Mouse (Mus musculus): Measurements from ENCODE around the gene Arih2. TPM values are rescaled to one million over a fixed set of nuclear protein-coding genes. Genes with fewer than 3 reads are reported as not detected.

Gene Arih2
- polyA plus RNA-seq, 1 experiment from 2014 or later, result 50.4 TPM

DNA sequence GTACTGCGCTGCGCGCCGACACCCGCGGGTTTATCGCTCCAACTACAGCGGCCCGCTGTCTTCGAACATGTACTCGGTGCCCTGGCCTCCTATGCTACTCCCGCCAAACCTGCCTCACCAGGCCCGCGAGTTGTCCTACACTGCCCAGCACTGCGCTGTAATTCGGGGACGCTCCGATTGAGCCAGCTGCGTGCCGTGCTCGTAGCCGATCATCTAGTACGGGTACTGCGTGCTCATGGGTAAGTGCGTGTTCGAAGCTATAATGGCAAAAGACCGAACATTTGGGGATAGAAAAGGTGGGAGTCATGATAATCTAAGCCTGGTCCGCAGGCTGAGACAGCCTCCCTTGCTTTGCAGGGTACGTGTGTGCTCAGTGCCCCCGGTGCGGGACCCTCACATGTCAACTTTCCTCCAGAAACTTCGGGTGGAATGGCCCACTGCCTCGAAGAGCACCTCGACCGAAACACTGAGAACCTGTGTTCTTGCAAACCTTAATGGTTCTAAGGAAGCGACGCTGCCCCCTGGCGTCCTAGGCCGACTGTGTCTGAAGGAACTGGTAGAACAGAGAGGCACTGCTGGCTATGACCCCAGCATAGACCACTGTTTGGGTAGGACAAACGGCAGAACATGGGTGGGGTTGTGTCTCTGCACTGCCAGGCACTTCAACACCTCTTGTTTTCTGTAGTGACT lies 78.8 kb downstream of the Arih2 start:
- peak overlapping the region; percentile 61 for H3K4me3 ChIP-seq (ENCODE audit: low read depth, low read length)
- H3K36me3 ChIP-seq (ENCODE audit: control insufficient read depth, insufficient read depth, low read length), result peaks cover 36% of the 10 kb centered on the region
- peak overlapping the region; percentile 94 for H3K4me2 ChIP-seq (ENCODE audit: low read length)
- H3K27me3 ChIP-seq (ENCODE audit: control insufficient read depth, insufficient read depth, low read depth, low read length), result no peaks in the 10 kb centered on the region
- peak overlapping the region; percentile 74 for H3K27ac ChIP-seq (ENCODE audit: low read length)
- WGBS, result 1% methylated on average over 40 of the region's 40 CpGs
- H3K9me3 ChIP-seq (replicated peaks; ENCODE audit: control insufficient read depth, low read length, poor library complexity, severe bottlenecking), result no peaks in the 10 kb centered on the region
- peak overlapping the region; percentile 67 for H3K9ac ChIP-seq (ENCODE audit: low read depth, low read length)
- peak; percentile 6; the same call in 1 of the 2 replicates for ATAC-seq
- H3K4me1 ChIP-seq (ENCODE audit: control insufficient read depth, insufficient read depth, low read length), result peaks cover 48% of the 10 kb centered on the region

DNA sequence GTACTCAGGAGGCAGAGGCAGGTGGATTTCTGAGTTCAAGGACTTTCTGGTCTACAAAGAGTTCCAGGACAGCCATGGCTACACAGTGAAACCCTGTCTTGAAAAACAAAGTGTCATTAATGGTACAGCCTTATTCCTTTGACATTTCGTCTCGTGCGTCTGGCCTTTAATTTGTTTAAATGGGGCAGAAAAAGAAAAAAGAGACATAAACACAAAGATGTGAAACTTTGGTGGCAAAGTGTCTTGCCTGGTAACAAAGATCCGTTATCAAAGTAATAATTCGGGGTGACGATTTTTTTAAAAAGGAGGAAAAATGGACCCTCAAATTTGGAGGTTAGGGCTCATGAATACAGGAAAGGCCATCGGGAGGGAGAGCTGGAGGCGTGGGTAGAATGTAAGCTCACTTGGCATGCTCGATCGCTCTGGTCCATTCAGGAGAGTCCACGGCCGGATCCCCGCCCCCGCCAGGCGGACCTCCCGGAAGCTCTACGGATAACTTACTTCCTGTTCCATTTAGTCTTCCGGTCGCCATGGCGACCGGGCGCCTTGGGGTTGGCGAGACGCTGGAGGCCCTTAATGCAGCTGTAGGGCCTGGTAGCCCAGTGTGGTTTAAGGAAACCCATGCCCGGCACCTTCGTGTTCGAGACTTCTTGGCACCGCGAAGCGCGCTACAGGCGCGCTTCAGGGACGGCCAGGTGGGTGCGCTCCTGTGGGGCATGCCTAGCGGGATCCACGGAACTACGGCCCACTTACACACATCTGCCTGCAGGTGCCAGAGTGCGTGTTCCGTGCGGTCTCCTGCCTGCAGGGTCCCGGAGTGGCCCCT lies 79.6 kb downstream of the Arih2 start, which contains the start of gene Dalrd3:
Gene Dalrd3 (plus strand): TSS at position 506 of the 826 bp plus-strand sequence.
- no peaks in the 10 kb centered on the region for H3K9me3 ChIP-seq (replicated peaks; ENCODE audit: control insufficient read depth, low read length, poor library complexity, severe bottlenecking)
- H3K36me3 ChIP-seq (ENCODE audit: control insufficient read depth, insufficient read depth, low read length), result peaks cover 29% of the 10 kb centered on the region
- H3K4me2 ChIP-seq (ENCODE audit: low read length), result peak within 1 kb of the TSS; percentile 94
- ATAC-seq, result peak; percentile 70
- H3K9ac ChIP-seq (ENCODE audit: low read depth, low read length), result peak within 1 kb of the TSS; percentile 67
- H3K4me1 ChIP-seq (ENCODE audit: control insufficient read depth, insufficient read depth, low read length), result peaks cover 40% of the 10 kb centered on the region
- WGBS, result 6% methylated on average over 42 of the region's 42 CpGs
- peak within 1 kb of the TSS; percentile 74 for H3K27ac ChIP-seq (ENCODE audit: low read length)
- peak within 1 kb of the TSS; percentile 61 for H3K4me3 ChIP-seq (ENCODE audit: low read depth, low read length)
- no peaks in the 10 kb centered on the region for H3K27me3 ChIP-seq (ENCODE audit: control insufficient read depth, insufficient read depth, low read depth, low read length)

DNA sequence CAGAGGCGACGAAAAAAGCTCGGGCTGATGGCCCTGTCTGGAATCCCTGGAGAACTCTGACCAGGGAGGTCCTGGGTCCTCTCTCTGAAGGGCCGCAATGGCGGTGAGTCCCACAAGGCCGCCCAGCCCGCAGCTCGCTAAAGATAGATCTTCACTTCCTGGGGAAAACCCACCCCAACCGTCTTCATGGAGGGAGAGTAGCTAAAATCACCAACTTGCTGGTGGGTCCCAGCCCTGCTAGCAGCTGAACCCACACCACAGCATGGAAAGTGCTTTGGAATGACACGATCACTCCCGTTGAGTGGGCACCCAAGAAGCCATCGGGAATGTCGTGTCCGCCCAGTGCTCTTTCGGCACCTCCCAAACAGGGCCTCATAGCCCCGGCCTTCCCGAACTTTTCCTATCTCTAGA lies 80.7 kb downstream of the Arih2 start:
- H3K27ac ChIP-seq (ENCODE audit: low read length), result no peak overlapping the region
- H3K27me3 ChIP-seq (ENCODE audit: control insufficient read depth, insufficient read depth, low read depth, low read length), result no peaks in the 10 kb centered on the region
- peaks cover 30% of the 10 kb centered on the region for H3K4me1 ChIP-seq (ENCODE audit: control insufficient read depth, insufficient read depth, low read length)
- H3K4me2 ChIP-seq (ENCODE audit: low read length), result peak overlapping the region; percentile 98
- H3K9me3 ChIP-seq (replicated peaks; ENCODE audit: control insufficient read depth, low read length, poor library complexity, severe bottlenecking), result no peaks in the 10 kb centered on the region
- 78% methylated on average over 17 of the region's 17 CpGs for WGBS
- peaks cover 36% of the 10 kb centered on the region for H3K36me3 ChIP-seq (ENCODE audit: control insufficient read depth, insufficient read depth, low read length)
- peak overlapping the region; percentile 79; the same call in 1 of the 2 replicates for H3K4me3 ChIP-seq (ENCODE audit: low read depth, low read length)
- ATAC-seq, result no peak
- H3K9ac ChIP-seq (ENCODE audit: low read depth, low read length), result no peak overlapping the region

DNA sequence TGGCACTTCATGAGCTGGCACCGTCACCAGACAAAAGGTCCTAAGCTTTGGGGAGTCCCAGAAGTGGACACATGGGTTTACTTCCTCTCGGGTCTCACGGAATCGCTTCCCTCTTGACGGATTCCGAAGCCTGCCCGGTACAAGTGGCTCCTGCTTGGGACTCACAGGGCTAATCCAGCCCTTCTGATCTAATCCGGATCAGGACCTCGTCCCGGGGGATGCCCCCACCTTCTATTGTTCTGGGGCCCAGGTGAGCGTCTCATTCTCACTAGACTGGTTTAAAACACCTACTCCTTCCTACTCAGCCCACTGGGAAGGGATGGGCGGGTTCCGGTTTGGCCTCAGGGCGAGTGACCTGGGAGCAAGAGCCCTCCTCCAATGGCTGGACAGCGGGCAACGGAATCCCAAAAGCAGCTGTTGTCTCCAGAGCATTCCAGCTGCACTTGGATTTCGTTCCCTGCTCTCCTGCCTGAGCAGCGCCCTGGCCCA lies 81.2 kb downstream of the Arih2 start:
- 7% methylated on average over 18 of the region's 18 CpGs for WGBS
- no peak for ATAC-seq
- peaks cover 29% of the 10 kb centered on the region for H3K4me1 ChIP-seq (ENCODE audit: control insufficient read depth, insufficient read depth, low read length)

DNA sequence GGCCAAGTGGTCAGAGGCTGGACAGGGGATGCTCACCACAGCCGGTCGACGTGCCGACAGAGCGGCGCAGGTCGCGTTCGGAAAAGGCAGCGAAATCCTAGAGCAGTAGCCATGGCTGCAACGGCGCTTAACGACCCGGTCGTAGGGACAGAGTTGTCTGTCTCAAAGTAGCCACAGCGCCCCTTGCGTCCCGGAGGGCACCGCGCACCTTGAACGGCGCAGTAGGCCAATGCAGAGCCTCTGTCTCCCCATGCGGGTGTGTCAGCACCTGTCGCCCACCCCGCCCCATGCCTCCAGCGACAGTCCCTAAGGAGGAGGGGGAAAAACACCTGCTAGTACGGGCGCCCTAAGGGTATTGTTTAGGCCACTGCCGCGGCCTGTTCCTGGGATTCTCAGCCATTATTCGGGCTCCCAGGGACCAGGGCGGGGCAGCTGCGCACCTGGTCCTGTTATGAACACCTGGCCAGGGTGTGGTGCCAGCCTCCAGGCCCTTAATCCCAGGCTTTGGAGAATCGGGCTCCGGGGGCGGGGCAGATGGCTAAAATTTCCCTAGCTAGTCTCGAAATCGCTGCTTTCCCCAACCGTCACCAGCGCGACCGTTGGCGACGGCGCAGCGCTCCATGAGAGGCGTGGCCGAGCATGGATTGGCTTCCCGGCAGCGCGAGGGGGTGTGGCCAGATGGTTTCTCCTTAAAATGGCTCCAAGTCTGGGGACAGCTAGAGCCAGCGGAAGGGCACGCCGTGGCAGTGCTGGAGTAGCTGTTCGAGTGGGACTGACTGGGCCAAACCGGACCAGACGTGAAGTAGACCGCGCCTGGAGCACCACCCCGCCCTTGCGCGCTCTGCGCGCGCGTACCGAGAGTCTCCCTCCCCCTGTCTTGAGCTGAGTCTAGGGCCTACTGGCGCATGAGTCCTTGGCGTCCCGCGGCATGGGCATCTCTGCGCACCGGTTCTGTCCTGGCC lies 82.1 kb downstream of the Arih2 start, which contains the start of gene Ndufaf3:
Gene Ndufaf3 (minus strand): TSS at position 620 of the 962 bp plus-strand sequence.
- WGBS, result under 1% methylated on average over 71 of the region's 73 CpGs
- no peaks in the 10 kb centered on the region for H3K27me3 ChIP-seq (ENCODE audit: control insufficient read depth, insufficient read depth, low read depth, low read length)
- H3K27ac ChIP-seq (ENCODE audit: low read length), result peak within 1 kb of the TSS; percentile 99
- H3K9me3 ChIP-seq (replicated peaks; ENCODE audit: control insufficient read depth, low read length, poor library complexity, severe bottlenecking), result no peaks in the 10 kb centered on the region
- peaks cover 32% of the 10 kb centered on the region for H3K4me1 ChIP-seq (ENCODE audit: control insufficient read depth, insufficient read depth, low read length)
- ATAC-seq, result peak; percentile 86
- H3K36me3 ChIP-seq (ENCODE audit: control insufficient read depth, insufficient read depth, low read length), result peaks cover 22% of the 10 kb centered on the region
- H3K4me2 ChIP-seq (ENCODE audit: low read length), result peak within 1 kb of the TSS; percentile 98
- H3K9ac ChIP-seq (ENCODE audit: low read depth, low read length), result peak within 1 kb of the TSS; percentile 91
- H3K4me3 ChIP-seq (ENCODE audit: low read depth, low read length), result peak within 1 kb of the TSS; percentile 79

More for the DNA sequence above, 81.2 kb downstream of the Arih2 start:
- Histone ChIP-seq H3K4me3 (ENCODE audit: low read depth, low read length) (peak overlapping the region; percentile 79), H3K27ac (ENCODE audit: low read length) (peak overlapping the region; percentile 99), H3K4me2 (ENCODE audit: low read length) (peak overlapping the region; percentile 98), H3K27me3 (ENCODE audit: control insufficient read depth, insufficient read depth, low read depth, low read length) (no peaks in the 10 kb centered on the region), H3K9ac (ENCODE audit: low read depth, low read length) (peak overlapping the region; percentile 91), H3K36me3 (ENCODE audit: control insufficient read depth, insufficient read depth, low read length) (peaks cover 31% of the 10 kb centered on the region), H3K9me3 (replicated peaks; ENCODE audit: control insufficient read depth, low read length, poor library complexity, severe bottlenecking) (no peaks in the 10 kb centered on the region)

DNA sequence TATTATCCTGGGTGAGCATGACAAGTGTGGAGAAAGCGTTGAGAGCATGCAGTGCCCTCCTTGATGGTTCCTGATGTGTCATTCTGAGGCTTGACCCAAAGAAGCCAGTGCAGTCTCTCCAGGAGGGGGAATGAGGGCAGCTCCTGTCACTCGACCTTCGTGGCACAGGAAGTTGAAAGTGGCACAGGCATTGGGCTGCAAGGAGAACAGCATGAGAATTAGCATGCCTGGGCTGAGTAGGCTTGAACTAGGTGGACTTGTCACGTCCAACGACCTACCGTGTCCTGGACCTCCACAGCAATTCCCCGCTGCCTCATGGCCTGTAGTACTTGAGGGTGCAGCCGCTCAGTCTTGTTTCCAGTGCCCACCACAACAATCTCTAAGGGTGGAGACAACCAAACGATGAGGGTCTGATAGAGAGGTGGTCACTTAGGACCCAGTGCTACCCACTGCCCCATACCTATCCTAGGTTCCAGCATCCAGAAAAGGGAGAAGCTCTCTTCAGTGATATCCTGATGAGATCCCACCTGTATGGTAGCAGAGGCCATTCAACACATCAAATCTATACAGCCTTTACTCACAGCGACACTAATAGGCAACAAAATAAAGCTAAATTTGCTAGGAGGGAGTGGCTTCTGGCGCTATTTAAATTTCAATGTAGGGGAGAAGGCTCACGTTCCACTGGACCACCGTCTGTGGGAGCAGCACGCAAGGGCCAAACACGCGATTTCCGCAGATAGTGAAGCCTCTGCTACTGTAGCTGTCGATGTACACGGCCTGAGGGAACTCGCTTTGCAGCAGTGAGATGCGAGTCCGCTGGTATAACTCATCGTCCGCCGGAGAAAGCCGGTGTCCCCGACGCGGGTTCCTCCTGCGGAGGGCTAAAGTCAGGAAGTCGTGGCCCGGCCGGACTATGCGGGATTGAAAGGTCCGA lies 83.0 kb downstream of the Arih2 start:
- WGBS, result 12% methylated on average over 35 of the region's 35 CpGs
- H3K4me3 ChIP-seq (ENCODE audit: low read depth, low read length), result peak overlapping the region; percentile 79
- no peak for ATAC-seq
- peak overlapping the region; percentile 98 for H3K4me2 ChIP-seq (ENCODE audit: low read length)
- peak overlapping the region; percentile 99 for H3K27ac ChIP-seq (ENCODE audit: low read length)
- H3K27me3 ChIP-seq (ENCODE audit: control insufficient read depth, insufficient read depth, low read depth, low read length), result no peaks in the 10 kb centered on the region
- H3K36me3 ChIP-seq (ENCODE audit: control insufficient read depth, insufficient read depth, low read length), result peaks cover 13% of the 10 kb centered on the region
- peak overlapping the region; percentile 91 for H3K9ac ChIP-seq (ENCODE audit: low read depth, low read length)
- peaks cover 37% of the 10 kb centered on the region for H3K4me1 ChIP-seq (ENCODE audit: control insufficient read depth, insufficient read depth, low read length)
- H3K9me3 ChIP-seq (replicated peaks; ENCODE audit: control insufficient read depth, low read length, poor library complexity, severe bottlenecking), result no peaks in the 10 kb centered on the region

DNA sequence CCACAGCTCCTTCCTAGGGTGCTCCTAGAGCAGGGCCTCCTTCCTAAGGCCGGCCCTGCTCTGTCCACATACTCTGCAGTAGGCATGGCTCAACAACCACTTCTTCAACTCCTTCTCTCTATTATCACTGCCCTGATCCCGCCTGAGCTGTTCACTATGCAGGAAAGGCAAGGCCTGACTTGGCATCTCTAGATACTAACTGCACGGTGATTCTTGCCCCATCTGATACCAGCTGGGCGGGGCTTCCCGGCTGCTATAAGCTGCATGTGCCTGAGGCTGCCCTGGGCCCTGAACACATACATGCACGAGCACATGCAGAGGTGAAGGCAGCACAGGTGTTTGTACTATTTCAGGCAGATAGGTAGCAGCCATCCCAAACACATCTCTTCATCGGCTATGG lies 85.1 kb downstream of the Arih2 start:
- H3K4me3 ChIP-seq (ENCODE audit: low read depth, low read length), result no peak overlapping the region
- H3K4me2 ChIP-seq (ENCODE audit: low read length), result no peak overlapping the region
- H3K27ac ChIP-seq (ENCODE audit: low read length), result no peak overlapping the region
- no peak for ATAC-seq
- no peak overlapping the region for H3K9ac ChIP-seq (ENCODE audit: low read depth, low read length)
- no peaks in the 10 kb centered on the region for H3K27me3 ChIP-seq (ENCODE audit: control insufficient read depth, insufficient read depth, low read depth, low read length)
- WGBS, result 88% methylated on average over 7 of the region's 7 CpGs
- peaks cover 10% of the 10 kb centered on the region for H3K36me3 ChIP-seq (ENCODE audit: control insufficient read depth, insufficient read depth, low read length)
- peaks cover 31% of the 10 kb centered on the region for H3K4me1 ChIP-seq (ENCODE audit: control insufficient read depth, insufficient read depth, low read length)
- no peaks in the 10 kb centered on the region for H3K9me3 ChIP-seq (replicated peaks; ENCODE audit: control insufficient read depth, low read length, poor library complexity, severe bottlenecking)
